Mouse (Mus musculus): Measurements from ENCODE around the gene Lrrc74b.

- TF ChIP-seq CTCF (IDR thresholded peaks at IDR 0.05; ENCODE audit: low read depth, low read length) (no peak), GATA1 (IDR thresholded peaks at IDR 0.05; ENCODE audit: borderline replicate concordance, low read length) (no peak)
Observed at GRCm38 (mm10) chr16:17566186-17566585, 5.1 kb upstream of the Lrrc74b start.
